Mouse (Mus musculus): Measurements from ENCODE around the gene AL607142.1. TPM values are rescaled to one million over a fixed set of nuclear protein-coding genes. Genes with fewer than 3 reads are reported as not detected.

Gene AL607142.1
- polyA plus RNA-seq, 1 experiment from 2014 or later: not detected

GRCm38 (mm10) chr4:120142905-120143304 is 78.1 kb downstream of the AL607142.1 start:
- Histone ChIP-seq H3K4me2 (replicated peaks; ENCODE audit: low read depth, low read length) (no peak overlapping the region), H3K9me3 (ENCODE audit: low read length) (no peaks in the 10 kb centered on the region), H3K4me1 (ENCODE audit: insufficient read depth, low read length) (no peaks in the 10 kb centered on the region), H3K36me3 (ENCODE audit: insufficient read depth, low read length) (no peaks in the 10 kb centered on the region), H3K27me3 (ENCODE audit: insufficient read depth, low read length) (0 out of 2 replicates have a peak, but pooled peaks cover 2% of the 10 kb centered on the region), H3K9ac (replicated peaks; ENCODE audit: low read length) (no peak overlapping the region), H3K4me3 (ENCODE audit: low read length) (no peak overlapping the region), H3K27ac (ENCODE audit: low read length) (no peak overlapping the region)
- 74% methylated on average over 9 of the region's 9 CpGs for WGBS
- no peak for ATAC-seq (ENCODE audit: low FRiP score, low TSS enrichment)

Other genes with a start within 250 kb of the AL607142.1 start
- 0.10 TPM in 1 of 2 replicates, not detected in the other for gene Edn2, start 96.2 kb downstream of the AL607142.1 start, polyA plus RNA-seq (2015; fragmentation: Nextera tagmentation; extraction: Ambion mirVana)
- 0.10 and 0.15 TPM in 2 replicates for gene Foxo6, start 222.4 kb downstream of the AL607142.1 start, polyA plus RNA-seq (2015; fragmentation: Nextera tagmentation; extraction: Ambion mirVana)